Mouse (Mus musculus): ENCODE results near the gene Gm37240.

The Gm37240 gene

DNA sequence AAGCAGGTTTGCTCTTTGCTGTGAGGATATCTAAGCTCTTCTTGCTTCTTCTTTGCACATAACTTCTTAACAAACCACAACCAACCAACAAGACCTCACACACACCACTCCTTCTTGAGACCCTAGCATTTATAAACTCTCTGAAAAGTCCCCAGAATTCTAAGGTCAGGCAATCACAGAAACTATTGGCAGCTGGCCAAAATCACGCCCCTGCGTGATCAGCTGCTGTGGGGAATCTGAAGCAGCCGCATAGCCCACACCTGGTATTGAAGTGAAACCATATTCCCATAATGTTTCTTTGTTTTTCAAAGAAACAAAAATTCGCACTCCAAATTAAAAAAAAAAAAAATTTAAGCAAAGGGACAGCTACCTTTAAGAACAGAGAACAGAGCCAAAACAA is 141.2 kb downstream of the Gm37240 start:
- DNase-seq, result no peak

DNA sequence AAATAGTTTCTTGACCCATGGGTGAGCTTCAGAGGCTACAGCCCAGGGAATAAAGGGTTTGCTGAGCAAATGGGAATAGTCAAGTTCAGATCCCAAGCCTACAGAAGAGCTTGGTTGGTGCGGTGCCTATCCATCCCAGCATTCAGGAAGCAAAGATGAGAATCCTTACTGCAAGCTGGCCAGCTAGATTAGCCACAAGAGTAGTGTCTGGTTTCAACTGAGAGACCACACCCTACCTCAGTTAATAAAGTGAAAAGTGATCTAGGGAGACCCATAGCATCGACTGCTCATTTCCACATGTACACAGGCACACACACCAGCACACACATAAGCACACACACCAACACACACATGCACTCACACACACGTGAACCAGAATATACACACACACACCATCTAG is 145.6 kb downstream of the Gm37240 start:
- DNase-seq, result no peak

DNA sequence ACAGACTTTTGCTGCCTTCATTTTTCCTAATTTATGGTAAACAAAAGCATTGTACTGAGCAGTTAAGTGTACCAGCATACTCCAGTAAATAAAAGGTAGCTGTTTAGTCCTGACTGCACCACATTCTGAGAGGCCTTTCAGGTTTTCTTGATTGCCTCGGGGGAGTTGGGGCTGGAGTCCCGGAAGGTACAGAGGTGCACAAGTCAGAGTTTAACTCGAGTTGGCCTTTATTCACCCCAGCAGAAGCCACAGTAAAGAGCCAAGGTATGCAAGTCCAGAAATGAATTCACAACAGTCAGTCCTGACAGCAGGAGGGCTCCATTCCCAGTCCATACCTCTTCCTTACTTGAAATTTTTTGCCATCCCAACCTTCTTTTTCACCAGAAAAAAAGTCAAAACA is 148.7 kb downstream of the Gm37240 start:
- DNase-seq, result no peak

DNA sequence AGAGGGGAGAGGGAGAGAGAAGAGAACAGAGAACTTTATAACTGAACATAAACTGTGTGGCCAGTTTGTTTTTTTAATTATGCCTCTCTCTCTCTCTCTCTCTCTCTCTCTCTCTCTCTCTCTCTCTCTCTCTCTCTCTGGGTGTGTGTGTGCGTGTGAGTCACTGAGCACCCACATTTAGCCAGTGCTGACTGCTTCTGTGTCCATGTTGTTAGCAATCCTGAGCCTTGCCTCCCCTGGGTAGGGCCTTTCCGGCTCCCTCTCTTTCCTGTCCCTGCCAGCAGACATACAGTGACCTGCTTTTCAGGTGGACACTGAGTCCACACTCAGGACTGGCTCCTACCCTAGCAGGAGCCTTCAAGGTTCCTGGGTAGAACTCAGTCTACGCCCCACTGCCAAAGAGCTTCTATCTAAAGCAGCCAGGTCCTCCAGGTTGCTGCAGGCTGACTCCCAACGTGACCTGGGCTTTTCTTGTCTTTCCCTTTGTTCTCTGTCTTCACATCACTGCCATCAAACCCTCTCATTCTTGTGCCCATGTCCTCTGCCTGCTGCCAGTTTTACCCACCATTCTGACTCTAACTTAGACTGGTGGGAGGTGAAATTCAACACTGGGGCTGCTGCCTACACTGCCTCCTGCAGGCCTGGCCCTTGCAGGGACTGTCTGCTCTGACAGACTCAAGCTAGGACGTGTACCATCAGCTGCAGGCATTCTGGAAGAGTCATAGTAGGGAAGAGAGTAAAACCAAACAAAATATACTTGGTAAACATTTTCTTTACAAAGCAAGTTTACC is 153.2 kb downstream of the Gm37240 start:
- no peak for DNase-seq

DNA sequence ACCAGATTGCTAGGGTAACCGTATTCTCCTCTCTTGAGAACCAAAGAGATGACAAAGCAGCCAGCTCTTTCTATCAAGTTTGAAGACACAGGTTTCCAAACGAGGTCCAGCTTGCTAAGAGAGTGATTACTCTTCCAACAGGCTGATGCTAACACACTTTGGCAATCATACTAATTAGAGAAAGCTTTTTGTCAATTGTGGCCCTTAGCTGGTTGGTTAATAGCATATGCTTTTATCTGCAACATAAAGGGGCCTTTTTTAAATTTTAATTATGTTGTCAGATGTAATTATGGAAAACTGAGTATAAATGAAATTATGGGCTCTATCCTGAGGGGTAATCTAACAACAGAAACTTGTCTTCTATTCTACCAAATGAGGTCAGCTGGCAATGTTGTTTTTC is 160.1 kb downstream of the Gm37240 start:
- DNase-seq, result no peak

DNA sequence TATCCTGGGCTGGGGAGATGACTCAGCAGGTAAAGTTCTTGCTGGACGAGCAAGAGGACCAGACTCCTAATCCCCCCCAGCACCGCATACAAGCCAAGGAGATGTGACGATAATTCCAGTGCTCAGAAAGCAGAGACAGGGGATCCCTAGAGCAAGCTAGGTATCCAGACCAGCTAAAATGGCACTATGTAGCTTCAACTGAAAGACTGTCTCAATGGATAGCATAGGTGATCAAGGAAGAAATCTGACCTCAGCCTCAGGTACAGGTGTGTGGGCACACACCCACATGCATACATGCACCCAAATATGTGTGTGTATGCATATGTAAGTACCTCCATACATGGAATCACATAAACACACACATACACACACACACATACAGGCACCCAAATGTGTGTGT is 161.3 kb downstream of the Gm37240 start:
- no peak for DNase-seq

DNA sequence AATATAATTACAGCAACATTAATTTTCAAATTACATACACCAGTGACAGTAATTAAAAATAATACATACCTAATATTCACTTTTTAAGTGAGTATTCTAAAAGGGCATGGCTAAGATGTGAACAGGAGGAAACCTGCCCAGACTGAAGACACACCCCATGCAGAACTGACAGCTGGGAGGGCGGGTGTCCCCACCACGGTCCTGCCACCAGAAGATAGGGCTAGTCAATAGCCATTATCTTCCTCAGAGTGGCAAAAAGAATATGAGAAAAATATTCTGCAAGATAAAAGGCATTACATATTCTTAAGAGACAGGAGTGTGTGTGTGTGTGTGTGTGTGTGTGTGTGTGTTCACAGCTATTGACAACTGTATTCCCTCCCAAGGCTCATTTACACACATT is 162.2 kb downstream of the Gm37240 start:
- DNase-seq, result no peak

DNA sequence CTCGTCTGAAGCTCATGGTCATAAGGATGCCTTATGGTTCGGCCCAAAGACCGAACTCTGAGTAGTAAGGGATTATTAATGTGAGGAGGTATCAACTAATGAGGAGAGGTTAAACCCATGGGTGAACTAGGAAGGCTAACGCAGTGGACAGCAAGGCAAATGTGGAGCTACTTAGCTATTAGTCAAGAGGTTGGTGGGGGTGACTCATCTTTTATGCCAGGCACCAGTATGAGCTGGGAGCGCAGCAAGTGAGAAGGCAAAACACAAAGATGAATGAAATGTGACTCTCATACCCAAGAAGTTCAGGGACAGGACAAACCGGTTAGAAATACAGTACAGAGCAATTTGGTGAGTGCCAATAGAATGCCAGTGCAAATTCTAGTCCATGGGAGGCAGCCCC is 164.7 kb downstream of the Gm37240 start:
- DNase-seq, result no peak

DNA sequence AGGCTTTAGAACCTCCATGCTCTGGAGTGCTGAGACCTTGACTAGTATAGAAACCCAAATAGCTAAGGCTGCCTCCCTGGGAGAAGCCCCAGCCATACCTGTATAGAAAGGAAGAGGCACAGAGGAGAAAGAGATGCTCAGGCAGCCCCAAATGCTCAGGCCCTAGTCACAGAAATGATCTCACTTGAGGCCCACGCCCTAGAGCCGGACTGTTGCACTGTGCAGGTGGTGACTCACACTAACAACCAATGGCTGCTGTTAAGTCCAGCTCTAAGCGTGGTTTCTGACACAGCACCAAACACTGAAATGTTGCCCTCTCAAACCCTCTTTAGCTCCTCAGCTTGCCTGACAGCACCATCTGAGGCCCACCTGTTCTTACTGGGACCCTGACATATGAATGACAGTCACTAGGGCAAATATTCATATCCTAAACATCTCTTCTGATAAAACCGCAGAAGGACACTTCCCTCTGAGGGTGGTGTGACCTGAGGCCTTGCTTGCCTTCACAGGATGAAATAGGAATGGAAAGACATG is 171.5 kb downstream of the Gm37240 start:
- DNase-seq, result no peak

DNA sequence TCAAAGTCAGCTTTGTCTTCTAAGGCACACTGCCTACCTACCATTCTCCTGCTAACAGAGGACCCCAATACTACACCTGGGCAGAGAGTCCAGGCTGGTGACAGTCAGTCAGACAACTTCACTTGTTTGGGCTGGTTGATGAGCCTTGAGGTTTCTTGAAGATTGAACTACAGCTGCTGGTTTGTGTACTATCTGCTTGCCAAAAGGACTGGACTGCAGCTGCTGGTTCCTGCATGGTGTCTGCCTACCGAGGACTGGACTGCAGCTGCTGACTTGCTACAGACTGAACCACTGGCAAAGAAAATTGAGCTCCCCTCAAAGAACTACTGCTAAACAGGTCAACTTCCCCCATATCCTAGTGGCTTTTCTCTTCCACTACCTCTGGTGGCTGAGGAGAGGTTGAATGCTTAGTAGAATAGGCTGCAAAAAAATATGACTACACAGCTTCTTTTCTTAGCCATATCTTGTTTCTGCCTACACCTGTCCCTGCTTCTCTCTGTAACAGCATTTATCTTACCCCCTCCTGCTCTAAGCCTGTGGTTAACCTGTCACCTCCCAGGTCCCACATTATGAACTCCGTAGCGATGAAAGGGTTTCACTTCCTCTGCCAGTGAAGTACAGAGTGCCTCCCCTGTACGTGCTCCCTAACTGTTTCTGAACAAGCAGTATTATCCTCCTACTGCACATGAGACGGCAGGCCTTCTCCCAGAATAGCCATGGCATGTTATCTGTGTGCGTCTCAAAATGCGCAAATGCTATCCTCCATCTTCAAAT is 173.2 kb downstream of the Gm37240 start:
- no peak for DNase-seq

DNA sequence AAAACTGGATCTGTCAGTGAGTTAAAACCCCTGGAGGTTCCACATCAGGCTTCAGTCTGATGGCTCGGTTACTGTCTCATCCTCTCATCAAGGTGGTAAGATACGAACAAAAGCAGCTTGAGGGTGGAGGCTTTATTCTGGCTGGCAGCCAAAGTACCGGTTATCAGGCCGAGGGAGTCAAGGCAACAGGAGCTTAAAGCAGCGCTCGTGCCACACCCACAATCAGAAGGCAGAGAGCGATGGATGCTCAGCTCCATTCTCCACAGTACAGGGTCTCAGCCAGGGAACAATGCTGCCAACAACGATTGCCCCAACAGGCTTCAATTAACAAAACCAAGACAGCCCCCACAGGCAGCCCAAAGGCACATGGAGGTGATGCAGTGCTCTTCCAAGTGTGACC is 176.6 kb downstream of the Gm37240 start:
- no peak for DNase-seq

DNA sequence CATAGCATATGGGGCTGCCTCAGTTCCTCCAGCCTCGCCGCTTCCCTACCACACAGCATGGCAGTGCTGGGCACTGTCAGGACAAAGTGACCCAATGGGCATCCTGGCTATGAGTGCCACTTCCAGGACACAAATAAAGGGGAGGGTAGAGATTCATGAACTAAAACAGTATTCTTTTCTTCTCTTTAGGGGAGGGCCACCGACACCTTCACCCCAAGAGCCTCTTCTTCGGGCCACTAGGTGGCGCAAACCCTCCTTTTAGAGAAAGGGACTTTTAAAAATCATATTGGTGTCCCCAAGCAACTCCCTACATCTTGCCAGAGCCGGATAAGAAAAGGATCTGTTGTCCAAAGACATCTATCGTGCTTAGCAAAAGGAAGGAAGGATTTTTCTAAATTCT is 179.9 kb downstream of the Gm37240 start:
- no peak for DNase-seq

DNA sequence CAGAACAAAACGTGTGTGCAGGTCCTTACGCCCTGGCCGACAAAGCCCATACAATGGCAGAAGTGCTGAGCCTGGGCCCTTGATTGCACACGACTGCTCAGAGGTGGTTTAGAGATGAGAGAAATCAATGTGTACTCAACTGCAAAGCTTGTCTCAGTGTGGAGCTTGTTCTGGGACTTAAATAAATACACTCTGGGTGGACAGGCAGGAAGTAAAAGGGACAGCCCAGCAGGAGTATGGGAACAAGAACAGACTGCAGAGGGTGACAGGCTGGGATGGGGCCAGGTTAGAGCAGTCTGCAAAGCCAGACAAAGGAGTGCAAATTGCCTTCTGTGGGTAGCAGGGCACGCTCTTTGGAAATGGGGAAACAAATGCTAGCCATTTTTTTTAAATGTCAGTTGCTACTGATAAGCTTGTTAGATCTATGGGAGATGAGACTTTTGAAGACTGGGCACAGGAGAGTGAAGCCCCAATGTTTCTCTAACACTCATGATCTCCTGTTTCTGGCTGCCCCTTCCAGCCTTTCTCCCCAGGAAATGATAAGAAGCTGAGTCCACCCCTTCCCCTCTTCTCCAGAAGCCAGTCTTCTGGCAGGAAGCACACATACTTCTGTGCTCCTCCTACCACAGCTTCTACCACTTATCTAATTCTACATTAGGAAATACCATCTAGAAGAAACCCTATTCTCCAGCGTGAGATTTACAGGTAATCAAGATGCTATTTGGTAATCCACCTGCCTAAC is 184.0 kb downstream of the Gm37240 start:
- DNase-seq, result peak; percentile 63

DNA sequence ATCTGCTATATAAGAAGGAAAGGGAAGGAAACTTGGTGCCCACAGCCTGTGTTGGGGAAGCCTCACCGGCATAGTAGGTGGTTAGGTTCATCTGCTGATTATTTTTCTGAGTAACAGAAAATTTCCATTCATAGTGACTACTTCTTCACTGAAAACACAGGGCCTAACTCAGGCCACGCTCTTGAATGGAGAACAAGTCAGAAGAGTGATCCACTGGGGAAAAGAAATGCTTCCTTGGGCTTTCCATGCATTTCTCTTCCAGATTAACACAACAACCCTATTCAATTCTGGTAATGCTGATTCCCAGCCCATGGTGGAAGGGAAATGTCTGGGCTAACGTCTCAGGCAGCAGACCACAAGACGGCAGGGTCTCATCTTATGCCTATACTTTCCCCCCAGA is 188.8 kb downstream of the Gm37240 start:
- DNase-seq, result no peak

DNA sequence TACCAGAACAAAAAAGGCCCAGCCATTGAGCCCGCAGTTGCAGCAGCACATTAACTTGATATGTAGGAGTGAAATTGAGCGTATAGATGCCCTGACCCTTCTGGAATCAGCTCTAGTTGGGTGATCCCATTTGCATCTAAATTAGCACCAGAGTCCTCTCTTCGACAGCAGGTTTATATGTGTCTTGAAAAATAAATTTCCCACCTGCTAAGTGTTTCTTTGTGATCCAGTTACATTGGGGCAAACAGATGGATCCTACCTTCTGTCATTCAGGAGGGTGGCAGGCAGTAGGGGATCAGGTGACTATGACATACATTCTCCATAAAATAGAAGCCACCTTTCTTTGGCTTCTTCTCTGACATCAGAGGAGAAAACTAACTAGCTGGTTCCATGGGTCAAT is 192.3 kb downstream of the Gm37240 start:
- peak; percentile 26 for DNase-seq

DNA sequence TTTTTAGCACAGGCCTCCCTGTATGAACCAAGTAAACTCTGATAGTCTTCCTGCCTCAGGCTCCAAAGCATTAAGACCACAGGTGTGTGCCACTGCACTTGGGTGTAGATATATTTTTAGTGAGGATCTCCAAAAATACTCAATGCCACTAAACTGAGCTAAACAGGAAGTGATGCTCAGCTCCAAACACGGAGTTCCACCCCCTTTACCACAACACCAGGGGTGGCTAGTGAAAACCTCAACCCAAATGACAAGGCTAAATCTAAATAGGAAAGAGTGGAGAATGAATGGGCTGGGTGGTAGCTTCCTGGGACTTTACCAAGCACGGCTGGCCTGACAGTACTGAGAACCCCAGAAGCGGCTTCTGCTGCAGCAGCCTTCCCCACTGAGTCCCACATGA is 194.3 kb downstream of the Gm37240 start:
- DNase-seq, result no peak

DNA sequence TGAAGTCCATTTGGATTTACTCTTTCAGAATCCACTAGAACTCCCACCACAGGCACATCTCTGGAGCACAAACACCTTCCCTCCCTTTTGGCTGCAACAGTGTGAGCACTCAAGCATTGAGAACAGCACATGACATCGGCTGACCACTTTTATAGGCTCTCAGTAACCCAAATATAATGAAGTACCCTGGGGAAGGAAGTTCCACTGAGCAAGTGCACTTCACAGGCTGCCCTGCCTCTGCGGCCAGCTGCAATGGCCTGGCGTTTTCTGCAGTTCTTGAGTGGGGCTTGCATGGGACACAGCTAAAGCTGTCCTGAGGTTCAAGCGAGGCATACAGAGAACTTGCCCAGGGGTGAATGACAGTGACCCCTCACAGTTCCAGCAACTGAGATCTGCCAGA is 196.2 kb downstream of the Gm37240 start:
- DNase-seq, result no peak

DNA sequence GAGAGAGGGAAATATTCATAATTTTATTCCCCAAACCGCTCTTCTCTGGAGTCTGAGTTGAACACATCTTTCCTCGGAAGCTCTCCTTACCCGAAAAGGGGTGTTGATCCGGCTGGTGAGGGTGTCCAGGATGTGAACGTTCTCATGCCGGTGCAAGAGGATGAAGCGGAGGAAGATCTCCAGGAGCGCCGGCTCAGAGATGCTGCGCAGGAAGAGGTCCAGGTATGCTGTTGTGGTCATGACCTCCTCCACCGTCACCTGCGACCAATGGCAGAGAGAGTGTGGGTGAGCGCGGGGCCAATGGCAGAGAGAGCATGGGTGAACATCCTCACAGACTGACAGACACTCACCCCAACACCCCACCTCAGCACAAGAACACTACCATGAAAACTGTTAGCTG is 199.0 kb downstream of the Gm37240 start:
- DNase-seq, result no peak

DNA sequence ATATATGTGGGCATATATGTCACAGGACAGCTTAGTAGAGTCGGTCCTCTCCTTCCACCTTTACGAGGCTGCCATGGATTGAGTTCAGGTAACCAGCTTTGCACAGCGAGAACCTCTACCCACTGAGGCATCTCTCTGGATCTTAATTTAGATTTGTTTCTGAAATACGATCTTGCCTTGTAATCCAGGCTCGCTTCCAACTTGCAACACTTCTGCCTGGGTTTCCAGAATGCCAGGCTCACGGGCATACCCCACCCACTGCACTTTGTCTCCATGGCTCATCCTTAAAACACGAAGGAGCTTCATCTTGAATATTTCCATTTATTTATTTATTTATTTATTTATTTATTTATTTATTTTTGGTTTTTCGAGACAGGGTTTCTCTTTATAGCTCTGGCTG is 202.0 kb downstream of the Gm37240 start:
- no peak for DNase-seq

DNA sequence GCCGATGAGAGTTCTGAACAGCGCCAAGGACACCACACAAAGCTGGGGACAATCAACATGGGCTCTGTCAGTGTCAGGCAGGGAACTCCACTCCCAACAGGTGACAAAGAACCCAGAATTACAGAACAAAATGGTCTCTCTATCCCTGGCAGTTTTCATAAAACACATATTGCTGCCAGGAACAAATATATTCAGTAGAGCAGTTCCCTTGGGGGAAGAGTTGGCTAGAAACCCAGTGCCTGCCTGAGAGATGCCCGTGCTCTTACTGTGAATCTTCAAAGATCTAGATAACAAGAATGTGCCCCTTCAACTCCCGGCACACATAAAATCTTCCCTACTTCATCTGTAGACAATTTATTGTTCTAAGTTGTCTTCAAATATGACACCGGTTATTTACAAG is 203.7 kb downstream of the Gm37240 start:
- DNase-seq, result no peak

DNA sequence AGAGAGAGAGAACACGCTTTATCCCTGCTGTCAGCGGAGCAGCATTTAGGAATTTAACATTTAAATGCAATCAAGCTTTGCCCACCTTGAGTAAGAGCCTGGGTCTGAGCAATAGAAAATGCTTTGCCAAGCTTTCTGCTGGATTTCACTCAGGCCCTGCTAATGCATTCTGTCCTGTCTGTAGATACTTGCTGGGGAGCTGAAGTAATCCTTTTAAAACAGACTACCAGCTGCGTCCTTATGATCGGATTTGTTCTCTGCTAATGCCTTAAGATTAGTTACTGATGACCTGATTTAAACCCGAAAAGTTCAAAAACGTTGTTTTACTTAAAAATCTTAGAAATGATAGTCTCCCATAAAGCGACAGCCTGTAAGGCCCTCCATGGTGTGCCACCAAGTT is 206.2 kb downstream of the Gm37240 start:
- no peak for DNase-seq

DNA sequence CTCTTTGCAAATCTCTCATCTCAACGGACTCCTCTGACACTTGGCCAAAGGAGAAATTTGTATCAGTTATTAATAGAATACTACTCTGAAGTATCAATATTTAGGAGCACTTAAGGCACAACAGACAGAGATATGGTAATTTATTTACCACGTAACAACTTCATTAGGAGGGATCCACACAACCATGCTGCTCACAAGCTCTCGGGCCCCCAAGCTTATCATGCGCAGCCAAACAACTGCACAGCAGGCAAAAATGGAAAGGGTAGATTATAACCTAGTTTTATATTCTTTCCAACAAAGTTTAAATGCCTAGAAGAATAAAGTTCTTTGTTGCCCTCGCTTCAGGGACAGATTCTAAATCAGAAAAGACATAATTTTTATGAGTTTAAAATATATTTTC is 207.4 kb downstream of the Gm37240 start:
- no peak for DNase-seq

DNA sequence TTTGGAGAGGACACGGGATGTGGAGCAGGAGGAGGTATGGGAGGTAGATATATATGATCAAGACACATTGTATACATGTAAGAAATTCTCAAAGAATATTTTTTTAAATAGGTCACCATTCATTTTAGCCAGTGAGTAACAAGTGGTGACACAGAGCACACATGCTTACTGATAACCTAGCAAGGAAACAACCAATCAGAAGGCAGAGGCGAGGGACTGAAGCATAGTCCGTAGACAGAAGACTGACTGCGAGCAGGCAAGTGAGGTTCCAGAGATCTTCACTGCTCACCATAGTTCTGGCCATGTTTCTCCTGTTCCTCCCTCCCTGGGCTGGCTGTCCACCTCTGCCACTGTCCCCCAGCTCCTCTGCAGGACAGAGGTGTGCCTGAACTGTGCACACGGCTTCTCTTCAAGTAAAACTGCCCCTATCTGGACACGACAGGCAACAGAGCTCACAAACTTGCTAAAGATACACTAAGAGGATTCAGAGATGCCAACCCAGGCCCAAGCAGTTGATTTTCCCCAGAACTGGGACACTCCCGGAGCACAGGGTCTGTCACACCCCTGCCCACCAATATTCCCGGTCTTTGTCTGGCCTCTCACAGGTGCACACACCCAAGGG is 207.9 kb downstream of the Gm37240 start:
- no peak for DNase-seq
